In genomic region chr5:129045641-129046580, GRCm38 (mm10) we compare ENCODE assay signal across 14 mouse cellular contexts. TPM values are rescaled to one million over a fixed set of nuclear protein-coding genes. Genes with fewer than 3 reads are reported as not detected.
A peak's percentile ranks its signal among the peaks of the same experiment; 100 is the strongest.
DNase-seq lines count a peak whose midpoint lies in the region; ATAC-seq lines count a peak whose summit lies in the region.
"Had no signal": no experiment of that assay in that cellular context is flagged by ENCODE, and none has a peak within 500 bp of the region (broad histone marks: within the 10 kb centered on the region; RNA-seq: fewer than 3 reads in every experiment).

No protein-coding gene starts in this region.

- peak overlapping the region; percentile 16 for H3K27ac ChIP-seq in hindbrain, embryonic 14.5 days

- no peak overlapping the region for H3K4me3 ChIP-seq in hindbrain, embryonic 14.5 days (replicated peaks; ENCODE audit: low read length)

- H3K4me2 ChIP-seq in hindbrain, embryonic 14.5 days (replicated peaks): peak overlapping the region; percentile 18

- no peaks in the 10 kb centered on the region for H3K27me3 ChIP-seq in hindbrain, embryonic 14.5 days (ENCODE audit: control insufficient read depth, insufficient read depth, low read length)

- H3K4me1 ChIP-seq in hindbrain, embryonic 14.5 days (replicated peaks; ENCODE audit: control insufficient read depth, insufficient read depth, low read length): peaks cover 6% of the 10 kb centered on the region; the same call in 1 of the 2 replicates

- H3K36me3 ChIP-seq in hindbrain, embryonic 14.5 days (replicated peaks; ENCODE audit: control insufficient read depth, insufficient read depth): no peaks in the 10 kb centered on the region
- H3K36me3 ChIP-seq: G1E had no signal

- H3K9ac ChIP-seq in hindbrain, embryonic 14.5 days: no peak overlapping the region
- H3K9ac ChIP-seq: liver, postnatal 0 days had no signal

- WGBS in hindbrain, embryonic 14.5 days: 34% methylated on average over 26 of the region's 26 CpGs

- H3K9me3 ChIP-seq in hindbrain, embryonic 14.5 days (ENCODE audit: control insufficient read depth, low read length): no peaks in the 10 kb centered on the region
- H3K9me3 ChIP-seq: G1E had no signal

- DNase-seq in embryo, embryonic 11 days: peak; percentile 37
- no peak for DNase-seq in embryo, embryonic 9.5 days (ENCODE audit: extremely low spot score)
- DNase-seq in brain, adult 2 months (ENCODE audit: low read depth, low spot score): peak; percentile 60
- no peak for DNase-seq in hindbrain, embryonic 14.5 days (ENCODE audit: low spot score)
- DNase-seq in retina, embryonic 14.5 days (ENCODE audit: low spot score): peak; percentile 36
- no peak for DNase-seq in gastrocnemius, postnatal 10 days
- DNase-seq in kidney, adult 8-10 months: no peak
- DNase-seq: heart, postnatal 4 days; kidney, postnatal 25 days; left cerebral cortex, postnatal 4 days; liver, postnatal 0 days had no signal

- no peak for ATAC-seq in hindbrain, embryonic 14.5 days (ENCODE audit: low FRiP score)
- ATAC-seq in activated CD4-positive, CD25-positive, alpha-beta regulatory T cell, adult 4 months: no peak
- ATAC-seq: liver, postnatal 0 days had no signal

RNA-seq across cellular contexts. Expression of gene Ran, which starts 26.0 kb away (rescaled TPM):
- 343 and 359 TPM in 2 replicates for polyA plus RNA-seq in hindbrain, embryonic 14.5 days (2014; fragmentation: Nextera tagmentation; extraction: Ambion mirVana)
- 100 to 1,000 TPM; 320 to 324 TPM for polyA plus RNA-seq in activated CD4-positive, CD25-positive, alpha-beta regulatory T cell, adult 4 months (2017; shearing (Covaris generic))
- total RNA-seq in gastrocnemius, postnatal 10 days (2021): 10 to 100 TPM; 88.5 to 91.3 TPM

RNA-seq across cellular contexts. Expression of gene Stx2, which starts 37.5 kb away (rescaled TPM):
- polyA plus RNA-seq in hindbrain, embryonic 14.5 days (2014; fragmentation: Nextera tagmentation; extraction: Ambion mirVana): 15.0 and 15.2 TPM in 2 replicates
- 1 to 10 TPM in 1 of 2 experiments, under 1 TPM in 1; 0.88 to 3.0 TPM for polyA plus RNA-seq in activated CD4-positive, CD25-positive, alpha-beta regulatory T cell, adult 4 months (2017; shearing (Covaris generic))
- total RNA-seq in gastrocnemius, postnatal 10 days (2021): 10 to 100 TPM; 11.5 to 15.3 TPM

RNA-seq across cellular contexts. Expression of gene Adgrd1, which starts 50.6 kb away (rescaled TPM):
- polyA plus RNA-seq in hindbrain, embryonic 14.5 days (2014; fragmentation: Nextera tagmentation; extraction: Ambion mirVana): 0.12 and 0.18 TPM in 2 replicates
- under 1 TPM; 0.62 to 0.88 TPM for polyA plus RNA-seq in activated CD4-positive, CD25-positive, alpha-beta regulatory T cell, adult 4 months (2017; shearing (Covaris generic))
- total RNA-seq in gastrocnemius, postnatal 10 days (2021): 10 to 100 TPM in 1 of 2 experiments, 1 to 10 TPM in 1; 5.8 to 10.3 TPM
- total RNA-seq: monocyte, adult 5-6 weeks had no signal
- polyA plus RNA-seq: G1E had no signal

Comparison
In these comparisons a context has a peak if more than half of its experiments do, and no peak if none do; other contexts are left out.
1. DNase-seq: peak in embryo, embryonic 11 days (single experiment), brain, adult 2 months (single experiment) and retina, embryonic 14.5 days (single experiment); none in embryo, embryonic 9.5 days (single experiment), hindbrain, embryonic 14.5 days (single experiment), gastrocnemius, postnatal 10 days (single experiment) and kidney, adult 8-10 months (0 of 2).